Mouse (Mus musculus) liver, embryonic 14.5 days (tissue): ENCODE results near the gene Ccdc167.

Experiments used
- CTCF ChIP-seq: IDR thresholded peaks from 2 replicates; pipeline ENCODE4 v1.5.1; 2016; ENCODE audit warnings: antibody characterized with exemption, low read depth, control low read depth
- EP300 ChIP-seq: IDR thresholded peaks from 2 replicates; pipeline ENCODE4 v1.6.1; 2016; ENCODE audit warnings: antibody characterized with exemption, low read depth

- TF ChIP-seq EP300 = no peak
- no peak for TF ChIP-seq CTCF
Observed at GRCm38 (mm10) chr17:29680921-29681320, 35.9 kb downstream of the Ccdc167 start.
